Mouse (Mus musculus): ENCODE measurements around the gene Trpc7. TPM values are rescaled to one million over a fixed set of nuclear protein-coding genes. Genes with fewer than 3 reads are reported as not detected.

Gene Trpc7
- polyA plus RNA-seq, 1 experiment from 2014 or later, result 4.4 TPM

DNA sequence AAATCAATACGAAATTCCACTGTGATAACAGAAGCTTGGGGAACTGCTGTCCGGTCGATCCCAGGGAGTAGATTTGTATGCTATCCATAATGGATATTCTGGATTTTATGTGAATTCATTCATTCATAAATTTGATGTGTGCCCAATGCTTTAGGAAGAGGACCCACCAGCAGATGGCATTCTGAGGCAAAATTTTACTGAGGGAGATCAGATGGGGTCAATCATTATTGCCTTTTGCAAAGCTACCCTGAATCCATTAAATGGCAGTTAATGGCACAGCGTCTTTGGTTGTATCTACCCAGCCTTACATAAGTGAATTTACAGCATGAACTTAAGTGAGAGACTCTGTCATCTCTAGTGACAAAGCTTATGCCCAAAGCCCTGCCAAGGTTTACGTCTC, 1.2 kb downstream of the Trpc7 start:
- Histone ChIP-seq H3K4me2 (ENCODE audit: low read length) (peak overlapping the region; percentile 35), H3K27me3 (ENCODE audit: control insufficient read depth, insufficient read depth, low read length) (no peaks in the 10 kb centered on the region), H3K9me3 (ENCODE audit: control insufficient read depth, low read length) (no peaks in the 10 kb centered on the region), H3K9ac (replicated peaks; ENCODE audit: low read length) (no peak overlapping the region), H3K27ac (replicated peaks; ENCODE audit: low read depth, low read length) (no peak overlapping the region), H3K36me3 (ENCODE audit: control insufficient read depth, insufficient read depth, low read length) (no peaks in the 10 kb centered on the region), H3K4me3 (replicated peaks; ENCODE audit: low read depth, low read length) (peak overlapping the region; percentile 21), H3K4me1 (ENCODE audit: control insufficient read depth, insufficient read depth, low read length) (no peaks in the 10 kb centered on the region)
- ATAC-seq (ENCODE audit: low FRiP score, low TSS enrichment), result no peak
- 79% methylated on average over 5 of the region's 5 CpGs for WGBS
- DNase-seq, result peak; percentile 44

DNA sequence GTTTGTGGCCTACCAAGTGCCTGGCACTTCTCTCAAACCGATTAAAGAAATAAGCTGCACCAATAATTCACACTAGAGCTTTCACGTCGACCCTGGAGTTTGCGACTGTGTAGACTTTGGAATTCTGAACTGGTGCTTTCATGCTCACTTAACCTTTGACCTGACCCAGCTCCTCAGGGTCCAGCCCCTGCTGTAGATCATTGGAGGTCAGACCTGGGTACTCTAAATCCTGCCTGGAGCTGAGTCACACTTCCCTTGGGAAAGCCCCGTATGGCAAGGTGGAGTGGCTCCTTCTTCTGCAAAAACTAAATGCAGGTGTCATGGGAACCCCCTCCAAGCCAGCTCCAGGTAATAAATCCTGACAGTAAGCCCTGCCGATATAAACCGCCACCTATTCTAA, 5.9 kb downstream of the Trpc7 start:
- WGBS, result 45% methylated on average over 7 of the region's 7 CpGs
- DNase-seq, result no peak
- Histone ChIP-seq H3K4me2 (ENCODE audit: low read length) (no peak overlapping the region), H3K36me3 (ENCODE audit: control insufficient read depth, insufficient read depth, low read length) (no peaks in the 10 kb centered on the region), H3K9me3 (ENCODE audit: control insufficient read depth, low read length) (no peaks in the 10 kb centered on the region), H3K9ac (replicated peaks; ENCODE audit: low read length) (no peak overlapping the region), H3K27ac (replicated peaks; ENCODE audit: low read depth, low read length) (no peak overlapping the region), H3K4me1 (ENCODE audit: control insufficient read depth, insufficient read depth, low read length) (no peaks in the 10 kb centered on the region), H3K27me3 (ENCODE audit: control insufficient read depth, insufficient read depth, low read length) (no peaks in the 10 kb centered on the region), H3K4me3 (replicated peaks; ENCODE audit: low read depth, low read length) (no peak overlapping the region)
- ATAC-seq (ENCODE audit: low FRiP score, low TSS enrichment), result no peak

GRCm38 (mm10) chr13:56882931-56883330, 12.9 kb downstream of the Trpc7 start:
- ATAC-seq (ENCODE audit: low FRiP score, low TSS enrichment) (no peak), DNase-seq (no peak)
- no peaks in the 10 kb centered on the region for H3K4me1 ChIP-seq (ENCODE audit: control insufficient read depth, insufficient read depth, low read length)
- 80% methylated on average over 12 of the region's 12 CpGs for WGBS
- H3K4me2 ChIP-seq (ENCODE audit: low read length), result no peak overlapping the region
- H3K9me3 ChIP-seq (ENCODE audit: control insufficient read depth, low read length), result no peaks in the 10 kb centered on the region
- H3K4me3 ChIP-seq (replicated peaks; ENCODE audit: low read depth, low read length), result no peak overlapping the region
- H3K9ac ChIP-seq (replicated peaks; ENCODE audit: low read length), result no peak overlapping the region
- H3K27me3 ChIP-seq (ENCODE audit: control insufficient read depth, insufficient read depth, low read length), result no peaks in the 10 kb centered on the region
- no peak overlapping the region for H3K27ac ChIP-seq (replicated peaks; ENCODE audit: low read depth, low read length)
- H3K36me3 ChIP-seq (ENCODE audit: control insufficient read depth, insufficient read depth, low read length), result no peaks in the 10 kb centered on the region

DNA sequence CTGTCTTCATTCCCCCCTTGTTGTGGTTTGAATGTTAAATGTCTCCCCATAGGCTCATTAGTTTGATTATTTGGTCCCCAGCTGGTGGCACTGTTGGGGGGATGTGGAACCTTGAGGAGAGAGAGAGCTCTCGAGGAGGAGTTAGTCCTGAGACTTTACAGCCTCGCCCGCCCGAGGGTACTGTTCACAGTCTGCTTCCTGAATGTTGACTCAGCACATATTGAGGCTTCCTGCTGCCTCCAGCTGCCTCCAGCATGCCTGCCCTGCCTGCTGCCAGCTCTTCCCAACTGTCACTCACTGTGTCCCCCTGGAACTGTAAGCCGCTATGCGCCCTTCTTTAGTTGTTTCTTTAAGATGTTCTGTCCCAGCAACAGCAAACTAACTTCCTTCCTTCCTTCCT, 31.2 kb downstream of the Trpc7 start:
- ATAC-seq (ENCODE audit: low FRiP score, low TSS enrichment), result no peak
- DNase-seq, result no peak
- Histone ChIP-seq H3K27me3 (ENCODE audit: control insufficient read depth, insufficient read depth, low read length) (no peaks in the 10 kb centered on the region), H3K9ac (replicated peaks; ENCODE audit: low read length) (no peak overlapping the region), H3K4me3 (replicated peaks; ENCODE audit: low read depth, low read length) (no peak overlapping the region), H3K36me3 (ENCODE audit: control insufficient read depth, insufficient read depth, low read length) (no peaks in the 10 kb centered on the region), H3K4me1 (ENCODE audit: control insufficient read depth, insufficient read depth, low read length) (no peaks in the 10 kb centered on the region), H3K27ac (replicated peaks; ENCODE audit: low read depth, low read length) (no peak overlapping the region), H3K4me2 (ENCODE audit: low read length) (no peak overlapping the region), H3K9me3 (ENCODE audit: control insufficient read depth, low read length) (no peaks in the 10 kb centered on the region)
- WGBS, result 87% methylated on average over 6 of the region's 6 CpGs

GRCm38 (mm10) chr13:56862011-56862410, 33.8 kb downstream of the Trpc7 start:
- H3K36me3 ChIP-seq (ENCODE audit: control insufficient read depth, insufficient read depth, low read length), result no peaks in the 10 kb centered on the region
- ATAC-seq (ENCODE audit: low FRiP score, low TSS enrichment), result no peak
- H3K4me1 ChIP-seq (ENCODE audit: control insufficient read depth, insufficient read depth, low read length), result no peaks in the 10 kb centered on the region
- no peak overlapping the region for H3K27ac ChIP-seq (replicated peaks; ENCODE audit: low read depth, low read length)
- H3K9ac ChIP-seq (replicated peaks; ENCODE audit: low read length), result no peak overlapping the region
- no peaks in the 10 kb centered on the region for H3K27me3 ChIP-seq (ENCODE audit: control insufficient read depth, insufficient read depth, low read length)
- no peak overlapping the region for H3K4me2 ChIP-seq (ENCODE audit: low read length)
- 45% methylated on average over 6 of the region's 6 CpGs for WGBS
- no peak overlapping the region for H3K4me3 ChIP-seq (replicated peaks; ENCODE audit: low read depth, low read length)
- DNase-seq, result no peak
- H3K9me3 ChIP-seq (ENCODE audit: control insufficient read depth, low read length), result no peaks in the 10 kb centered on the region

GRCm38 (mm10) chr13:56854506-56854905, 41.3 kb downstream of the Trpc7 start:
- ATAC-seq (ENCODE audit: low FRiP score, low TSS enrichment) (no peak), DNase-seq (no peak)
- 87% methylated on average over 8 of the region's 8 CpGs for WGBS
- H3K9ac ChIP-seq (replicated peaks; ENCODE audit: low read length), result no peak overlapping the region
- H3K4me3 ChIP-seq (replicated peaks; ENCODE audit: low read depth, low read length), result no peak overlapping the region
- H3K4me2 ChIP-seq (ENCODE audit: low read length), result no peak overlapping the region
- no peaks in the 10 kb centered on the region for H3K4me1 ChIP-seq (ENCODE audit: control insufficient read depth, insufficient read depth, low read length)
- H3K36me3 ChIP-seq (ENCODE audit: control insufficient read depth, insufficient read depth, low read length), result no peaks in the 10 kb centered on the region
- H3K27me3 ChIP-seq (ENCODE audit: control insufficient read depth, insufficient read depth, low read length), result no peaks in the 10 kb centered on the region
- H3K27ac ChIP-seq (replicated peaks; ENCODE audit: low read depth, low read length), result no peak overlapping the region
- H3K9me3 ChIP-seq (ENCODE audit: control insufficient read depth, low read length), result no peaks in the 10 kb centered on the region

GRCm38 (mm10) chr13:56853436-56853835, 42.4 kb downstream of the Trpc7 start:
- H3K4me2 ChIP-seq (ENCODE audit: low read length), result no peak overlapping the region
- H3K4me1 ChIP-seq (ENCODE audit: control insufficient read depth, insufficient read depth, low read length), result no peaks in the 10 kb centered on the region
- no peaks in the 10 kb centered on the region for H3K27me3 ChIP-seq (ENCODE audit: control insufficient read depth, insufficient read depth, low read length)
- no peak overlapping the region for H3K4me3 ChIP-seq (replicated peaks; ENCODE audit: low read depth, low read length)
- 33% methylated on average over 5 of the region's 5 CpGs for WGBS
- no peak overlapping the region for H3K27ac ChIP-seq (replicated peaks; ENCODE audit: low read depth, low read length)
- no peak overlapping the region for H3K9ac ChIP-seq (replicated peaks; ENCODE audit: low read length)
- ATAC-seq (ENCODE audit: low FRiP score, low TSS enrichment) (no peak), DNase-seq (no peak)
- H3K36me3 ChIP-seq (ENCODE audit: control insufficient read depth, insufficient read depth, low read length), result no peaks in the 10 kb centered on the region
- H3K9me3 ChIP-seq (ENCODE audit: control insufficient read depth, low read length), result no peaks in the 10 kb centered on the region

- Histone ChIP-seq H3K36me3 (ENCODE audit: control insufficient read depth, insufficient read depth, low read length) (no peaks in the 10 kb centered on the region), H3K27me3 (ENCODE audit: control insufficient read depth, insufficient read depth, low read length) (no peaks in the 10 kb centered on the region), H3K4me3 (replicated peaks; ENCODE audit: low read depth, low read length) (no peak overlapping the region), H3K27ac (replicated peaks; ENCODE audit: low read depth, low read length) (no peak overlapping the region), H3K4me2 (ENCODE audit: low read length) (no peak overlapping the region), H3K9ac (replicated peaks; ENCODE audit: low read length) (no peak overlapping the region), H3K9me3 (ENCODE audit: control insufficient read depth, low read length) (no peaks in the 10 kb centered on the region), H3K4me1 (ENCODE audit: control insufficient read depth, insufficient read depth, low read length) (no peaks in the 10 kb centered on the region)
- ATAC-seq (ENCODE audit: low FRiP score, low TSS enrichment) (no peak), DNase-seq (no peak)
- WGBS, result 77% methylated on average over 3 of the region's 3 CpGs
These were observed 49.9 kb downstream of the Trpc7 start for GRCm38 (mm10) chr13:56845866-56846265.

DNA sequence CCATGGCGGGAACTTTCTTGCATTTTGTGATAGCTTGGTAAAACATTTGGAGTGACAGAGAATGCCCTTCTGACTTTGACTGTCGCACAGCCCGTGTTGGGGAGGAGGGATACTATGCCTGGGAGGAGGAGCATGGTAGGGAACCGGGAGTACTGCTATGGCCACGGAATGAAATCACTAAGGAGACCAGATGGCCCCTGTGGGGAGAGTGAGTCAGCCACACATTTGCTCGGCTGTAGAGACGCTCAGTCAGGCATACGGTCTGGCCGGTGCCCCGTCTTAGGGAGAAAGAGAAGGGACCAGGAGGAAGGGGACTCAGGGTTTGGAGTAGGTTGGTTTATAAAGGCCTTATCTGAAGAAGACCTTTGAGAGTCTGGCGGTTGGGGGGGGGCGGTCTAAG, 80.3 kb downstream of the Trpc7 start:
- H3K27me3 ChIP-seq (ENCODE audit: control insufficient read depth, insufficient read depth, low read length), result no peaks in the 10 kb centered on the region
- H3K4me2 ChIP-seq (ENCODE audit: low read length), result no peak overlapping the region
- H3K9me3 ChIP-seq (ENCODE audit: control insufficient read depth, low read length), result no peaks in the 10 kb centered on the region
- H3K9ac ChIP-seq (replicated peaks; ENCODE audit: low read length), result no peak overlapping the region
- ATAC-seq (ENCODE audit: low FRiP score, low TSS enrichment), result no peak
- no peak for DNase-seq
- H3K27ac ChIP-seq (replicated peaks; ENCODE audit: low read depth, low read length), result no peak overlapping the region
- H3K4me3 ChIP-seq (replicated peaks; ENCODE audit: low read depth, low read length), result no peak overlapping the region
- 86% methylated on average over 12 of the region's 12 CpGs for WGBS
- no peaks in the 10 kb centered on the region for H3K4me1 ChIP-seq (ENCODE audit: control insufficient read depth, insufficient read depth, low read length)
- no peaks in the 10 kb centered on the region for H3K36me3 ChIP-seq (ENCODE audit: control insufficient read depth, insufficient read depth, low read length)

Measured in midbrain, embryonic 14.5 days (tissue).